Mouse (Mus musculus): ENCODE data around the gene Gdf15. TPM values are rescaled to one million over a fixed set of nuclear protein-coding genes. Genes with fewer than 3 reads are reported as not detected.

Gdf15 gene
- total and polyA plus RNA-seq, 3 experiments: 0.03 TPM; not detected in 2

DNA sequence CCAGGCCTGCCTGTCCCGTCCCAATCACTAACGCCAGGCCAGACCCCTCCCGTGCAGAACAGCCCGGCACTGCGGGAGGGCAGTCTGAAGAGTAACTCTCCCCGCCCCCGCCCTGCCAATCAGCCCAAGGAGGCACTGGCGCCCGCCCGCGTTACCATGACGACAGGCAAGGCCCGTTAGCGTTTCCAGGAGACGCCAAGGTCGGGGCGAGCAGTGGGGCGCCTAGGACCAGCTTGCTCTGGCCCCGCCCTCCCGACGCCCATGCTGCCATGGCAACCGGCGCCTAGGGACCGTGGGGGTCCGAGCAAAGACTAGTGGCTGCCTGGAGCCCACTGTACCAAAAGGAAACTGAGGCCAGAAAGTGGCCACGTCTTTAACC, 31.0 kb downstream of the Gdf15 start:
- TF ChIP-seq TAL1 (conservative IDR thresholded peaks at IDR 0.05; ENCODE audit: low read depth, low read length): no peak
- no peak for TF ChIP-seq POLR2AphosphoS5 (IDR thresholded peaks at IDR 0.05; ENCODE audit: insufficient replicate concordance, low read depth, low read length)
- no peak for TF ChIP-seq GATA2 (IDR thresholded peaks at IDR 0.05; ENCODE audit: borderline replicate concordance, low read depth, low read length)
- TF ChIP-seq GATA1 (IDR thresholded peaks at IDR 0.05; ENCODE audit: borderline replicate concordance, low read length): no peak
- TF ChIP-seq CTCF (IDR thresholded peaks at IDR 0.05; ENCODE audit: low read depth, low read length): no peak
- H3K27me3 ChIP-seq (ENCODE audit: insufficient read depth, low read length): peaks cover 6% of the 10 kb centered on the region; the same call in 1 of the 2 replicates
- DNase-seq (ENCODE audit: low spot score) (peak; percentile 75), ATAC-seq (ENCODE audit: extremely low read depth, insufficient number of reproducible peaks, low FRiP score, poor library complexity, severe bottlenecking) (no peak)
- peaks cover 24% of the 10 kb centered on the region for H3K9me3 ChIP-seq (replicated peaks)
- peaks cover 31% of the 10 kb centered on the region for H3K4me1 ChIP-seq (ENCODE audit: insufficient read depth, low read depth, low read length)
- peak overlapping the region; percentile 36; the same call in 1 of the 2 replicates for H3K4me3 ChIP-seq (ENCODE audit: low read depth, low read length)
- peaks cover 97% of the 10 kb centered on the region for H3K36me3 ChIP-seq (replicated peaks)

GRCm38 (mm10) chr8:70600473-70601270, 31.6 kb downstream of the Gdf15 start:
- Histone ChIP-seq H3K36me3 (replicated peaks) (peaks cover 97% of the 10 kb centered on the region), H3K9me3 (replicated peaks) (peaks cover 29% of the 10 kb centered on the region), H3K4me1 (ENCODE audit: insufficient read depth, low read depth, low read length) (peaks cover 28% of the 10 kb centered on the region), H3K4me3 (ENCODE audit: low read depth, low read length) (no peak overlapping the region; the same call in 1 of the 2 replicates), H3K27me3 (ENCODE audit: insufficient read depth, low read length) (peaks cover 6% of the 10 kb centered on the region; the same call in 1 of the 2 replicates)
- TF ChIP-seq GATA2 (IDR thresholded peaks at IDR 0.05; ENCODE audit: borderline replicate concordance, low read depth, low read length) (no peak), TAL1 (conservative IDR thresholded peaks at IDR 0.05; ENCODE audit: low read depth, low read length) (no peak)
- DNase-seq (ENCODE audit: low spot score): no peak
- ATAC-seq (ENCODE audit: extremely low read depth, insufficient number of reproducible peaks, low FRiP score, poor library complexity, severe bottlenecking): no peak

GRCm38 (mm10) chr8:70599507-70600290, 32.6 kb downstream of the Gdf15 start:
- H3K4me1 ChIP-seq (ENCODE audit: insufficient read depth, low read depth, low read length): peaks cover 36% of the 10 kb centered on the region
- no peak for ATAC-seq (ENCODE audit: extremely low read depth, insufficient number of reproducible peaks, low FRiP score, poor library complexity, severe bottlenecking)
- peaks cover 96% of the 10 kb centered on the region for H3K36me3 ChIP-seq (replicated peaks)

DNA sequence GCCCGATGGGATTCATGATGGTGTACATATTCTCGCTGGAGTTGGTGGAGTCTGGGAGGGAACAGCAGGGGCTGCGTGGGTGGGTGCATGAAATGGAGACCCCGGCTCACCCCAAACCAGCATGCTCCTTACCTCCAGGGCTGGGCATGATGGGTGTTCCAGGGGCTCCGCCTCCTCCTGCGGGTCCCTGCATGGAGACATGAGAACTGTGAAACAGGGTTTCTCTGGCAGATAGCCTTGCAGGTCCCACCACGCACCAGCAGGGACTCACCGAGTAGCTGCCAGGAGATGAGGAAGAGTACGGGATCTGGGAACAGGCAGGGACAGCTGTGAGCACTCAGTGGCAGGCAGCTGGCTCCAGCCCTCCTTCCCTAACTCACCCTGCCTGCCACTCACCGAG, 33.5 kb downstream of the Gdf15 start:
- Histone ChIP-seq H3K4me3 (ENCODE audit: low read depth, low read length) (no peak overlapping the region), H3K36me3 (replicated peaks) (peaks cover 86% of the 10 kb centered on the region), H3K9me3 (replicated peaks) (peaks cover 29% of the 10 kb centered on the region), H3K4me1 (ENCODE audit: insufficient read depth, low read depth, low read length) (peaks cover 40% of the 10 kb centered on the region), H3K27me3 (ENCODE audit: insufficient read depth, low read length) (peaks cover 3% of the 10 kb centered on the region; the same call in 1 of the 2 replicates)
- DNase-seq (ENCODE audit: low spot score) (no peak), ATAC-seq (ENCODE audit: extremely low read depth, insufficient number of reproducible peaks, low FRiP score, poor library complexity, severe bottlenecking) (no peak)
- TF ChIP-seq TAL1 (conservative IDR thresholded peaks at IDR 0.05; ENCODE audit: low read depth, low read length): no peak
- no peak for TF ChIP-seq CTCF (IDR thresholded peaks at IDR 0.05; ENCODE audit: low read depth, low read length)
- no peak for TF ChIP-seq POLR2AphosphoS5 (IDR thresholded peaks at IDR 0.05; ENCODE audit: insufficient replicate concordance, low read depth, low read length)
- no peak for TF ChIP-seq GATA2 (IDR thresholded peaks at IDR 0.05; ENCODE audit: borderline replicate concordance, low read depth, low read length)
- no peak for TF ChIP-seq GATA1 (IDR thresholded peaks at IDR 0.05; ENCODE audit: borderline replicate concordance, low read length)

More at GRCm38 (mm10) chr8:70599507-70600290, 32.6 kb downstream of the Gdf15 start:
- Histone ChIP-seq H3K27me3 (ENCODE audit: insufficient read depth, low read length) (peaks cover 6% of the 10 kb centered on the region; the same call in 1 of the 2 replicates), H3K9me3 (replicated peaks) (peaks cover 29% of the 10 kb centered on the region), H3K4me3 (ENCODE audit: low read depth, low read length) (no peak overlapping the region)
- no peak for DNase-seq (ENCODE audit: low spot score)
- TF ChIP-seq GATA1 (IDR thresholded peaks at IDR 0.05; ENCODE audit: borderline replicate concordance, low read length) (no peak), GATA2 (IDR thresholded peaks at IDR 0.05; ENCODE audit: borderline replicate concordance, low read depth, low read length) (no peak)

DNA sequence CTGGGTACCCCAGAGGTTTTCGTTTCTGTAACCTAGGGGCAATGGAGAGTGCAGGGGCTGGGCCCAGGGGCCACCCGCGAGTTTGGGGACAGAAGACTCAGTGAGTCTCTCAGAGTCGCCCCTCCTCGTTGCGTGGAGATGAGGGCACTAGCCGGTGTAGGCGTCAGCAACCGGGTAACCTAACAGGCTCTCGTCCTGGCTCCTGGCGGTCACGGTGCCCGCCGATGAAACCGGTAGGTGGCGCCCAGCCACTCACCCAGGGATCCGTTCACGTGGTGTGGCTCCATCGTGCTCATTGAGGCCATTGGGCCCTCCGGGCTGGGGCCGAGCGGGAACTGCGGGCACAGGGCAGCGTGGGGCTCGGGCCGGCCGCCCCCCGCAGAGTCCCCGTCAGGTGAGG, 34.0 kb downstream of the Gdf15 start:
- Histone ChIP-seq H3K9me3 (replicated peaks) (peaks cover 29% of the 10 kb centered on the region), H3K4me1 (ENCODE audit: insufficient read depth, low read depth, low read length) (peaks cover 45% of the 10 kb centered on the region), H3K36me3 (replicated peaks) (peaks cover 85% of the 10 kb centered on the region), H3K4me3 (ENCODE audit: low read depth, low read length) (0 out of 2 replicates have a peak overlapping the region, but pooled peaks have one; percentile 7), H3K27me3 (ENCODE audit: insufficient read depth, low read length) (peaks cover 3% of the 10 kb centered on the region; the same call in 1 of the 2 replicates)
- no peak for ATAC-seq (ENCODE audit: extremely low read depth, insufficient number of reproducible peaks, low FRiP score, poor library complexity, severe bottlenecking)
- DNase-seq (ENCODE audit: low spot score): no peak
- no peak for TF ChIP-seq GATA1 (IDR thresholded peaks at IDR 0.05; ENCODE audit: borderline replicate concordance, low read length)
- TF ChIP-seq TAL1 (conservative IDR thresholded peaks at IDR 0.05; ENCODE audit: low read depth, low read length): no peak
- TF ChIP-seq CTCF (IDR thresholded peaks at IDR 0.05; ENCODE audit: low read depth, low read length): no peak
- no peak for TF ChIP-seq GATA2 (IDR thresholded peaks at IDR 0.05; ENCODE audit: borderline replicate concordance, low read depth, low read length)
- TF ChIP-seq POLR2AphosphoS5 (IDR thresholded peaks at IDR 0.05; ENCODE audit: insufficient replicate concordance, low read depth, low read length): no peak

Measured in G1E (cell line).